Mouse (Mus musculus) urinary bladder, postnatal 36 days (tissue): ENCODE data around the gene Prdm9.
"Not testable (repeated sequence)": the region's sequence is repeated elsewhere in the genome, so short reads cannot be mapped to it uniquely, and the experiment has no call there.

Experiments
- DNase-seq, 2 experiments: peaks; one replicate each; pipeline ENCODE4 v3.0.0; 2022; ENCODE audit warnings: low spot score in 2 of 2, mixed read lengths in 1 of 2

Gene Prdm9

DNA sequence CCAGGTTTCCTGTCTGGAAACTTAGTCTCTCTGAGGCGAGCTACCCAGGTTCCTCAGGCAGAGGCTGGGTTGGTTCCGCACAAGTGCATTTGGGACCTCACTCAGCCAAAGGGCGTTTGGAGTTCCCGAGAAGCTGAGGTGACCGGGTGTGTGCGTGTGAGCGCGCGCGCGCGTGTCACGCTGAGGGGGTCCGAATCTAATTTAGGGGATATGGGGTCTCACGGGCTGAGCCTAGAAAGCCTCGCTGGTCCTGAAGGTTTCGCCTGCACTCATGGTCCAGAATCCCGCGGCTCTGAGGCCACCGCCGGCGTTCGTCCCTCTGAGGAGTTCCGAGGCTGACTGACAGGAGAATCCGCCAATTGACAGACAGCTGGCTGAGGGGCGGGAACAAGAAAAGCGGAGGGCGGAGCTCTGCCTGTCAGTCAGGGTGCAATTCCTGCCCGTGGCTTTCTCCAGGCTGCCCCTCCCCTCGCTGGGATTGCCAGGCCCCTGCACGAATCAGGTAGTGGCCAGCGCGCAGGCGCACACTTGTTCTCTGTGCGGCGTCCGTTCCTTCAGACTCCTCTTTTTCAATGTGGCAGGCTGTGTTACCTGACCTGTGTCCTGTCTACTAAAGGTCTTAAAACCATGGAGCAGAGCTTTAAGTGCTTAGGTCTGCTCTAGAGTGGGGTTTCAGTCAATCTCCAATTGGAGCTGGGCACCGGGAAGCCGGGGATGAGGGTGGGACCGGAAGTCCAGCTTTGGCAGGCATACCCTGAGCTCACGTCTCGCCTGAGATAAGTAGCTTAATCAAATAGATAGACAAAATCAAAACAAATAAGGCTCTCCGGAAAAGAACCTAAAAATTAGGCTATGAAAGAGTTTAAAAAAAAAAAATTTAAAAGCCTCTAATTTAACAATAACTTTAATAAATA lies at the start of gene Prdm9:
Gene Prdm9 (minus strand): TSS at position 341 of the 914 bp plus-strand sequence.
- DNase-seq: peak; percentile 100

GRCm38 (mm10) chr17:15599496-15599895 lies 35.3 kb upstream of the Prdm9 start:
- no peak for DNase-seq

DNA sequence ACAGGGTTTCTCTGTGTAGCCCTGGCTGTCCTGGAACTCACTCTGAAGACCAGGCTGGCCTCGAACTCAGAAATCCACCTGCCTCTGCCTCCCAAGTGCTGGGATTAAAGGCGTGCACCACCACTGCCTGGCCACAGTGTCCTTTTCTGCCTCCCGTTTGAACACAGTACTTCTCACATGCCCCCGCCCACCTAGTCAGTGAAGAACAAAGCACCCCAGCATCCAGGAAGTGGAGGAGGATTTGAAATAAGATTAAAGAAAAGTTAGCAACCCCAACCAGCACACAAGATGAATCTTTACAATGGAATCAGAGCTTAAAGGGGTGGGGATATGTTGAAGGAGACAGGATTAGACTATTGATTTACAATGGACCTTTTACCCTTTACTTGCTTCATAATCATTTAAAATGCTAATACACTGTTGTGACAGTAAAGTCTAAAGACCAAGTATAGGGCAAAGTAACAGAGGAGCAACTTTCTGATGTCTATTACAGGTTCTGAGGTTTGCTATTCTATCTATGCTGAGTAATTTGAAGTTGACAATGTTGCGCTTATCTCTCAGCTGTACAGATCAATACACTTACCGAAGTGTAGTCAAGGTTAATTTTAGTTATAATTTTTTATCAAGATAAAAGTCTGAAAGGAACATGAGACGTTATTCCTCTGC lies 27.2 kb upstream of the Prdm9 start:
- DNase-seq: no peak

- DNase-seq: no peak
Measured at GRCm38 (mm10) chr17:15588116-15588515, 24.0 kb upstream of the Prdm9 start.

DNA sequence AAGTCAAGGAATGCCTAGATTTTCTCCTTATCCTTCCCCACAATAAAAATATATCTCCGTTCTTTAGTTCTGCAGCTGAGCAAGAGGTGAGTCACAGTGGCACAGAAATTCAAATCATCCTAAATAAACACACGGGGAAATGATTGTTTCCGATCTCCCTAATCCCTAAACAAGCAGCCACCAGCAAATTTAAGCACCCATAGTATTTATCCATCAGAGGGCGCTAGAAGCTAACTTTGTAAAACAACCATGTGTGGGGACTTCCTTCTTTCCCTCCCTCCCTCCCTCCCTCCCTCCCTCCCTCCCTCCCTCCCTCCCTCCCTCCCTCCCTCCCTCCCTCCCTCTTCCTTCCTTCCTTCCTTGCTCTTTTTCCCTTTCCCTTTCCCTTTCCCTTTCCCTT lies 21.5 kb upstream of the Prdm9 start:
- no peak for DNase-seq

DNA sequence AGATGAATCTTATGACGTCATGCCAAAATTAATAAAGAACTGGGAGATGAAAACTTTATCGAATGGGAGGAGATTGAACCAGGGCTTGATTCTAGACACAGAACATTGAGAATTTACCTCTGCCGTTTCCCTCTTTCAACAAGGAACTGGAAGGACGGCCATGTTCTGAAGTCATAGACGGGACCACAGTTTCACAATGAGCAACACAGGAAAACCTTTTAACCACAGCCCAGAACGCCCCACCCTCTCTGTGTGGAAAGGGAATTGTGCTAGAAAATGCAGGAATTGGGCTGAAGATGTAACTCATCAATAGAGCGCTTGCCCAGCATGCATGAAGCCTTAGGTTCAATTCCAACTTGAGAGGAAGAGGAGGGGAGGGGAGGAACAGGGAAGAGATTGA lies 18.9 kb upstream of the Prdm9 start:
- DNase-seq: no peak

GRCm38 (mm10) chr17:15580072-15580447 lies 15.9 kb upstream of the Prdm9 start:
- DNase-seq: no peak

DNA sequence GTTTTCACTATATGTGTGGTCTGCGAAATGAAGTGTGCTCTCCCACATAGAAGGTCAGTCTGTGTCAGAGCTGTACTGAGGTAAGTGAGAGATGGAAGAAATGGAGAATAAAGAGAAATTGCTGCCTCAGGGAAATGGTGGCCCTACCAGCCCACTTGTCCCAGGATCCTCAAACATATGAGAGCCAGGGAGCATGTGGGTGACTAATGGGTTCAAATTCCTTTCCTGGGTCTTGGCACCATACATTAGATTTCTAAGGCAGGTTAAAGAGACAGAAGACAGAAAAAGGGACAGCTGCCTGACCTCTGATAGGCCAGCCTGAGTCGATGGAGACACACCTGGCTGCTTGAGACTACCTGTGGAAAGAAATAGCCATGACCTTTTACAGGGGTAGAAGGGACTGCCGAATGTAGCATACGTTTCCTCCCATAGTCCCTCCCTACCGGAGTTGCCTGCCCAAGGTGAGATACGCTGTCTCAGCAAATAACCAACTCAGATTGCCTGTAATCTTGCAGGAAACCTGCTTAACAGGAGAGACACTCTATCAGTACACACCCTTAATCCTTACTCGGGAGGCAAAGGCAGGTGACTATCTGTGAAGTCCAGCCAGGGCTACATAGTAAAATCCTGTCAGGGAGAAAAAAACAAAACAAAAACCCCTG lies 15.4 kb upstream of the Prdm9 start:
- no peak for DNase-seq

GRCm38 (mm10) chr17:15577291-15577694 lies 13.1 kb upstream of the Prdm9 start:
- peak; percentile 15 to 64 for DNase-seq

DNA sequence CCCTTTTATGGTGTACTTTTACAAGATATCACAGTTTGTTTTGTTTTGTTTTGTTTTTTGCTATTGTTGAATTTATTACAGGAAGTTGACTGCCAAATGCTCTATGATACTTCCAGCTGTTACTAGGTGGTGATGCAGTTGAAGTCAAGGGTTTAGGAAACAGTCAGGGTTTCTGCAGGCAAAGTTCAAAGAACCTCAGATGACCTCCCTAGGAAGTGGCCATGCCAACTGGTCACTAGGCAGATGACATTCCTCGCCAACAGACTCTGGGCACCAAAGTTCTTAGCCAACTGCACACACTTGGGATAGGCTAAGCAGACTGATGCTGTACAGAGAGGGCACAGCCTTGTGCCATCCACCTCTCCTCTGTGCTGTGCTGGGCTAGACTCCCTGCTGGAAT lies 10.9 kb upstream of the Prdm9 start:
- DNase-seq: no peak

DNA sequence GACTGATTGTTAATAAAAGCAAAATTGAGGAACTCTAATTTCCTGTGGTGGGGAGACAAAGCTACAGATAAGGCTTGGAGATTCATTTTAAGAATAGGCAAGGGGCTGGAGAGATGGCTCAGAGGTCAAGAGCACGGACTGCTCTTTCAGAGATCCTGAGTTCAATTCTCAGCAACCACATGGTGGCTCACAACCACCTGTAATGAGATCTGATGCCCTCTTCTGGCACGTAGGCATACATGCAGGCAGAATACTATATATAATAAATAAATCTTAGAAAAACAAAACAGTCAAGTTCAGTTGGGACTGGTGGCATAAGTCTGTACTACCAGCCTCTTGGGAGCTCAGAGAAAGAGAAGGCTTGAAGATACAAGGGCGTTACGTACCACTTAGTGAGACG lies 2.8 kb upstream of the Prdm9 start:
- no peak for DNase-seq

- DNase-seq: no peak
Measured at GRCm38 (mm10) chr17:15564928-15565300, 760 bp upstream of the Prdm9 start.

DNA sequence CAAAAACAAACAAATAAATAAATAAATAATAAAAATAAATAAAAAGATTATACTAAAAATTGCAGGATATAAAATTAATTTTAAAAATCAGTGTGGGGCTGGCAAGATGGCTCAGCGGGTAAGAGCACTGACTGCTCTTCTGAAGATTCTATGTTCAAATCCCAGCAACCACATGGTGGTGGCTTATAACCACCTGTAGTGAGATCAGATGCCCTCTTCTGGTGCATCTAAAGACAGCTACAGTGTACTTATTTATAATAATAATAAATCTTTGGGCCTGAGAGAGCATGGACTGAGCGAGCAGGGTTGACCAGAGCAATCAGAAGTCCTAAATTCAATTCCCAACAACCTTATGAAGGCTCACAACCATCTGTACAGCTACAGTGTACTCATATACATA lies 4.2 kb downstream of the Prdm9 start:
- DNase-seq: no peak

DNA sequence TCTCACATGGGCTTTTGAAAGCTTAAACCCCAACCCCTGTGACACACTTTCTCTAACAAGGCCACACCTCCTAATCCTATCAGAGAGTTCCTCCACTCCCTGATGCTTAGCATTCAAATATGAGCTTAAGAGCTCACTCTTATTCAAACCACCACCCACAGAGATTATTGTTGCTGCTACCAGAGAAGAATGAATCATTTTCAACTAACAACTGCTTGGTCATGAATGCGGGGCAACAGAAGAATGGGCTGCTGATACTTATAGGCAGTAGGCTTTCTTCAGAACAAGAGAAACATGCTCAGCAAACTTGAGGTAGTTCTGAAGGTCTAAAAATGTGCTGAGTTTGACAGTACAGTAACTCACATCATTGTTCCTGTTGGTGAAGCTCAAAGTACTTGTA lies 14.4 kb downstream of the Prdm9 start:
- DNase-seq: no peak

DNA sequence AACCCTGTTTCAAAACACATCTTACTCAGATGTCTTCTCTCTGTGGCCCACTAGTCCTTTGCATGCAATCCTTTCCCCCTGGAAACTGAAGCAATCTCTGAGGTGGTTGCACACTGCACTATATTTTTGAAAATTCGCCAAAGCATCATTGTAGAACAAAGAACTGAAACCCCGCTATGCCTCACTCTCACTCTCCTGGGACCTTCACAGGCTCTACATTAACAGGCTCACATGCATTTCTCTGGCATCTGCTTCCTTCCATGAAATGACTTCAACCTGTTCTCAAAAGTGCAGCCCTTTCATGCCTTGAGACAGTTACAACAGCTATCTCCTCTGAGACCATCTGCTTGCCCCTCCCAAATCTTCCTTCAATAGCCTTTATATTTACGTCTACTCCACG lies 17.7 kb downstream of the Prdm9 start:
- no peak for DNase-seq

- not testable (repeated sequence) for DNase-seq
Measured at GRCm38 (mm10) chr17:15543868-15544267, 20.3 kb downstream of the Prdm9 start.

GRCm38 (mm10) chr17:15540309-15540708 lies 23.8 kb downstream of the Prdm9 start:
- DNase-seq: no peak

GRCm38 (mm10) chr17:15536457-15536904 lies 27.7 kb downstream of the Prdm9 start:
- no peak for DNase-seq

DNA sequence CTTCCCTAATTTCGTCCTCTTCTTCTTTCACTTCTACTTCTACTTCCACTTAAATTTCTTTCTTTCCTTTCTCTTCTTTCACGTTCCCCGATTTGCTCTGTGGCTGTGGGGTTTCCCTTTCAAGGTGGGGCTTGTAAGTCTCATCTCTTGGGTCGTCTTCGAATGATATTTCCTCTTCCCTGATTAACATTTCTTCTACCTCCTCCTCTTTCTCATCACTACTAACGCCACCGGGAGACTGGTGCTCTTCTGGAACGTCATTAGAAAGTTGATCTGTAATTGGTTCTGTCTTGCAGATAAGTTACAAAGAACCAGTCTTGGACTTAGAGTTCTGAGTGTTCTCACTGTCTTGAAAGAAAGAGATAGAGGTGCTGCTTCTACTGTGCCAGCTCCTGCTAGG lies 28.2 kb downstream of the Prdm9 start:
- no peak for DNase-seq

- no peak for DNase-seq
Measured at GRCm38 (mm10) chr17:15535162-15535800, 28.9 kb downstream of the Prdm9 start.

- DNase-seq: peak in 1 of 2 experiments; percentile 8
Measured at GRCm38 (mm10) chr17:15530141-15530540, 34.0 kb downstream of the Prdm9 start.

DNA sequence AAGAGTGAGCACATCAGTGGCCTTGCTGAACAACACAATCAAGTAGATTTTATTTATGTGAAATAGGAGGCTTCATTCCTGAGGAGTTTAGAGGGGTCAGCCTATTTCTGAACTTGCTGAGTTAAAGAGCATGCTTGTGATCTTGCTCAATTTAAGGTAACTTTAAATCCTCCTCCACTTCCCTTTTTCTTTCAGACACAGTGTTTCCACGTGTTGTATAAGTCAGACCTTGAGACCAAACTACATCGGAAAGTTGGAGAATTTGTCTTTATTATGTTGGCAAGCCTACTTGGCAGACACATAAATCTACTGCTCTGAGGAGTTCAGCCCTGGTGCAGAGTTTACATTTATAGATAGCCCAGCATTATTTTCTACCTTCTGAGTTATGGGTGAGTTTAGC lies 35.3 kb downstream of the Prdm9 start:
- DNase-seq: no peak
